Mouse (Mus musculus) hindlimb bud, embryonic 11.5 days (tissue): ENCODE data around the gene F2rl1.

Experiments
- DNase-seq: peaks from one replicate; pipeline ENCODE4 v3.0.0-alpha.2; 2012; ENCODE audit warnings: low read depth, low spot score; ENCODE audit errors: extremely low spot score

Gene F2rl1

GRCm38 (mm10) chr13:95470970-95471369 lies 54.1 kb downstream of the F2rl1 start:
- DNase-seq: no peak
